Mouse (Mus musculus) gastrocnemius, adult 2 months (tissue): ENCODE measurements at regions not wholly inside any gene's neighbourhood (a gene's known extent, or its start where the extent isn't known, plus 50 kb on each side); places are given as distances from the start of the nearest gene placed in this dataset.

Experiments used
- DNase-seq: peaks from one replicate; pipeline ENCODE4 v3.0.0; 2022
- H3K27ac ChIP-seq: fragments of 200-600 bp; 2 replicates; pipeline ENCODE4 v1.8.1; 2022; ENCODE audit warnings: mild to moderate bottlenecking
- H3K4me3 ChIP-seq: fragments of 200-600 bp; 2 replicates; pipeline ENCODE4 v1.8.1; 2022; ENCODE audit warnings: mild to moderate bottlenecking, moderate library complexity
- CTCF ChIP-seq: fragments of 200-600 bp; IDR thresholded peaks from 2 replicates; pipeline ENCODE4 v1.8.1; 2022; ENCODE audit warnings: antibody characterized with exemption, mild to moderate bottlenecking, moderate library complexity
- intact Hi-C: fragments of 180-260 bp; cut with DNase I; formaldehyde crosslinking; loops from one replicate; pipeline ENCODE4 v1.15.1; 2025

- Histone ChIP-seq H3K4me3 (no peak overlapping the region), H3K27ac (no peak overlapping the region)
- no peak for TF ChIP-seq CTCF
- intact Hi-C loops = no loop called here
- DNase-seq = peak; percentile 14
Observed at GRCm38 (mm10) chr4:28298911-28299353, 514.0 kb upstream of the Epha7 start.

GRCm38 (mm10) chr4:28300018-28300440 lies 512.9 kb upstream of the Epha7 start:
- no peak overlapping the region for H3K27ac ChIP-seq
- no peak for DNase-seq
- H3K4me3 ChIP-seq = no peak overlapping the region
- intact Hi-C loops = no loop called here
- TF ChIP-seq CTCF = no peak

DNA sequence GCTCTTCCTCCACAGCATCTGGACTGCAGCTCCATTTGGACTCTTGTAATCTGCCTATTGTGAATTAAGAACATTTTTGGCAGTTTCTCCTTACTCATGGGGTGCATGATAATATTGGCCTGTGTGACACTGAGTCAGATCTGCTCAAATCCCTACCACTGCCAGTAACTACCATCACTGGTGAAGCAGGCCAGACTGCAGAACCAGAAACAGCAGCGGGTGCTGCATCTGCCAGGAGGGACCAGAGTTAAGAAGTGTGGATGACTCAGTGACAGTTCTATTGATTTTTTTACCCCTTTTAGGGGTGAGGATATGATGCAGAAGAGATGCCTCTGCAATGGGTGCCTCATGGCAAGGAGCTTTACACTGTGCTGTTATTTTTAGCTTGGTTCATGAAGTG lies 511.2 kb upstream of the Epha7 start:
- no peak for DNase-seq
- no peak for TF ChIP-seq CTCF
- intact Hi-C loops = no loop called here
- Histone ChIP-seq H3K4me3 (no peak overlapping the region), H3K27ac (no peak overlapping the region)

DNA sequence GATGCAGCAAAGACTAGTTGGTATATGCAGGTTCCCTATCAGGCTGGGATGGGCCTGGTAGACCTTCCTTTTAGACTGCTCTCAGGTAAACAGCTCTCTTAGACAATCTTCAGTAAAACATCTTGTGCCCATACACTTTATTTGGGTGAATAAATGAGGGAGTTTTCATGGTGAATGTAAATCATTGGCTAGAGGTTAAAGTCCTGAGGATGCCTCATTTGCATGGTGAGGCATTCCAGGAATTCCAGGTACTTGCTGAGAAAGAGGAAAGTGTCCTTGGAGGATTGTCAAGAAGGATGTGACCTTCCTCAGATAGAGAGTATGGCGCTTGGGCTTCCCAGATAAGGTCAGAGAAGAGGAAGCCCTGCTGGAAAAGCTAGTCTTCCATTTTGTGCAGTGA lies 481.9 kb upstream of the Epha7 start:
- intact Hi-C loops = no loop called here

GRCm38 (mm10) chr4:28364566-28364965 lies 448.4 kb upstream of the Epha7 start:
- no peak overlapping the region for H3K27ac ChIP-seq
- no peak for TF ChIP-seq CTCF

More for the DNA sequence above, 481.9 kb upstream of the Epha7 start:
- Histone ChIP-seq H3K4me3 (no peak overlapping the region), H3K27ac (no peak overlapping the region)
- TF ChIP-seq CTCF = no peak
- no peak for DNase-seq

DNA sequence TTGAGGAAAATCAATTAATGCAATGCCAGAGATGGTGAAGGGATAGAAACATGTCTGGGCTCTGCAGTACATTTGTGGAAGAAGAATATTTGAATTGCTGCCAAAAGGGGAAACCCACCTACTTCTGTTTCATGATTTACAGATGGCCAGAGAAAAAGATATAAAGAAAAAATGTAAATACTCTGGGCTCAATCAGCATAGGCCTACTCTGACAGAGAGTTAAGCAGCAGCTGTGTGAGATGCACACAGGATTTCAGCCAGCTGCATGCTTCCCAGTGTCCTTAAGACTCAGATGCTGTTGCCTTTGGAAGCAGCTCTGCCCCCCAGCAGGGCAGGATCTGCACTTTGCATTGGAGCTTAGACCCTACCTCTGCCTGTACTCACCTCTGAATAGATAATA lies 435.8 kb upstream of the Epha7 start:
- no peak overlapping the region for H3K4me3 ChIP-seq
- intact Hi-C loops = no loop called here
- no peak for TF ChIP-seq CTCF
- H3K27ac ChIP-seq = no peak overlapping the region
- DNase-seq = no peak

More at GRCm38 (mm10) chr4:28364566-28364965, 448.4 kb upstream of the Epha7 start:
- DNase-seq = no peak
- intact Hi-C loops = no loop called here
- no peak overlapping the region for H3K4me3 ChIP-seq

GRCm38 (mm10) chr4:28378661-28379060 lies 434.3 kb upstream of the Epha7 start:
- H3K4me3 ChIP-seq = no peak overlapping the region
- DNase-seq = no peak
- intact Hi-C loops = no loop called here
- TF ChIP-seq CTCF = no peak
- H3K27ac ChIP-seq = no peak overlapping the region

DNA sequence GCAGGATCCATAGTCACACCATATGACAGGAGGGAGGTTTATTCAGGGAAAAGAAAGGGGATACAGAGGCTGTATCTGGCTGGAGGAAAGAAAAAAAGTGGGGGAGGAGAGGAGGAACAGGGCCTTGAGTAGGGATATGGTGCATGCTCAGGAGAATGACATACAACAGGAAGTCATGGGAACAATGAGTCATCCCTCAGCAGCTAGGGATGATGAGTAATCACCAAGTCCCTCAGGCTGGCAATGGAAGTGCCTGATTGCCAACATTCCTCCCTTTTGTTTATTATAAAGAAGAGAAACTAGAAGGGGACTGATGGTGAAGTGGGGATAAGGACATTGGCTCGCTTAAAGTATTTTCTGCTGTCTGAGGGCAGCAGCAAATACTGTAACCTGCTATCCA lies 388.6 kb upstream of the Epha7 start:
- no peak for TF ChIP-seq CTCF
- Histone ChIP-seq H3K4me3 (no peak overlapping the region), H3K27ac (no peak overlapping the region)
- DNase-seq = no peak
- intact Hi-C loops = no loop called here

GRCm38 (mm10) chr4:28440161-28440560 lies 372.8 kb upstream of the Epha7 start:
- H3K4me3 ChIP-seq = no peak overlapping the region
- no peak for TF ChIP-seq CTCF
- no peak overlapping the region for H3K27ac ChIP-seq
- intact Hi-C loops = no loop called here
- DNase-seq = no peak

GRCm38 (mm10) chr4:28453111-28453510 lies 359.8 kb upstream of the Epha7 start:
- Histone ChIP-seq H3K4me3 (no peak overlapping the region), H3K27ac (no peak overlapping the region)
- no peak for TF ChIP-seq CTCF
- intact Hi-C loops = no loop called here
- DNase-seq = no peak

DNA sequence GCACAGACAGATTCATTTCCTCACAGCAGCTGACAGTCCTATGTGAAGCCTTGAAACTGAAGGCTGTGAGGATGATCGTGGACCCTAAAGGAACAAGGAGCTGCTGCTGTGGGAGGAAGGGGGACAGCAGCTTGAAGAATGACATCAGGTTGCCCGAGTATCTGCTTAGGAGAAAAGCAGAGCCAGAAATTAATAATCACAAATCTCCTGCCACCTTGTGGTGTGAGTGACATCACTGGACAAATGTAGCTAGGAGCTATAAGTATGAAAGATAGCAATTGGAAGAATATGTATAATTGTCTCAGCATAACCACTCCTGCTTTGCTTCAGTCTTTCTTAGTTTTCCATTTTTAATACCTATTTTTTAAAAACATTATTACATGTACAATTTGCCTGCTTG lies 356.6 kb upstream of the Epha7 start:
- intact Hi-C loops = no loop called here

More for the DNA sequence above, 356.6 kb upstream of the Epha7 start:
- no peak for TF ChIP-seq CTCF
- no peak for DNase-seq
- Histone ChIP-seq H3K4me3 (no peak overlapping the region), H3K27ac (no peak overlapping the region)
